Mouse (Mus musculus) retina, adult 2 months (tissue): ENCODE results near the gene Fbxo46.
A peak's percentile ranks its signal among the peaks of the same experiment; 100 is the strongest.

Source experiments
- DNase-seq: peaks from one replicate; pipeline ENCODE4 v3.0.0-alpha.2; 2012; ENCODE audit warnings: low read depth, low spot score

Gene Fbxo46

GRCm38 (mm10) chr7:19093174-19093521 lies 26.5 kb upstream of the Fbxo46 start:
- DNase-seq: no peak

GRCm38 (mm10) chr7:19093537-19094385 lies 25.9 kb upstream of the Fbxo46 start:
- DNase-seq: peak; percentile 39

- DNase-seq: no peak
Measured at GRCm38 (mm10) chr7:19094471-19094825, 25.2 kb upstream of the Fbxo46 start, which contains the start of gene Six5. Gene Six5, plus strand, starts transcription at chr7:19094594.

- no peak for DNase-seq
Measured at GRCm38 (mm10) chr7:19094826-19095750, 24.6 kb upstream of the Fbxo46 start.

- no peak for DNase-seq
Measured at GRCm38 (mm10) chr7:19095751-19096110, 23.9 kb upstream of the Fbxo46 start.

GRCm38 (mm10) chr7:19096421-19096976 lies 23.2 kb upstream of the Fbxo46 start:
- no peak for DNase-seq

GRCm38 (mm10) chr7:19097217-19097616 lies 22.4 kb upstream of the Fbxo46 start:
- DNase-seq: no peak

- DNase-seq: no peak
Measured at GRCm38 (mm10) chr7:19097863-19098262, 21.8 kb upstream of the Fbxo46 start.

- DNase-seq: no peak
Measured at GRCm38 (mm10) chr7:19098811-19099210, 20.8 kb upstream of the Fbxo46 start.

- DNase-seq: no peak
Measured at GRCm38 (mm10) chr7:19100290-19100689, 19.4 kb upstream of the Fbxo46 start.

GRCm38 (mm10) chr7:19103741-19104140 lies 15.9 kb upstream of the Fbxo46 start:
- no peak for DNase-seq

- no peak for DNase-seq
Measured at GRCm38 (mm10) chr7:19104486-19104885, 15.2 kb upstream of the Fbxo46 start.

GRCm38 (mm10) chr7:19107436-19107835 lies 12.2 kb upstream of the Fbxo46 start:
- DNase-seq: no peak

- no peak for DNase-seq
Measured at GRCm38 (mm10) chr7:19109565-19109964, 10.1 kb upstream of the Fbxo46 start.

GRCm38 (mm10) chr7:19118028-19118771 lies 1.5 kb upstream of the Fbxo46 start, which contains the start of gene Gm4969:
Gene Gm4969, minus strand, starts transcription at chr7:19118368.
- DNase-seq: peak; percentile 92

GRCm38 (mm10) chr7:19119083-19119482 lies 576 bp upstream of the Fbxo46 start:
- DNase-seq: no peak

- no peak for DNase-seq
Measured at GRCm38 (mm10) chr7:19121686-19122085, 2.0 kb downstream of the Fbxo46 start.

- DNase-seq: no peak
Measured at GRCm38 (mm10) chr7:19124713-19125112, 5.1 kb downstream of the Fbxo46 start.

- no peak for DNase-seq
Measured at GRCm38 (mm10) chr7:19127744-19128143, 8.1 kb downstream of the Fbxo46 start.

- no peak for DNase-seq
Measured at GRCm38 (mm10) chr7:19129396-19129795, 9.7 kb downstream of the Fbxo46 start.

GRCm38 (mm10) chr7:19130657-19131056 lies 11.0 kb downstream of the Fbxo46 start:
- no peak for DNase-seq
